Mouse (Mus musculus) thymus, adult 2 months (tissue): ENCODE measurements at regions not wholly inside any gene's neighbourhood (a gene's known extent, or its start where the extent isn't known, plus 50 kb on each side); places are given as distances from the start of the nearest gene placed in this dataset.

Source experiments
- CTCF ChIP-seq: fragments of 200-500 bp; IDR thresholded peaks from 2 replicates; pipeline ENCODE4 v1.5.1; 2012; ENCODE audit warnings: mild to moderate bottlenecking, control low read depth, low read length, moderate library complexity, borderline replicate concordance; ENCODE audit not compliant: control insufficient read depth, poor library complexity, insufficient read depth; ENCODE audit errors: extremely low read depth
- POLR2A ChIP-seq: fragments of 200-500 bp; IDR thresholded peaks from 2 replicates; pipeline ENCODE4 v1.6.1; 2012; ENCODE audit warnings: mild to moderate bottlenecking, low read length, control low read depth, moderate library complexity; ENCODE audit not compliant: control insufficient read depth, poor library complexity, insufficient read depth; ENCODE audit errors: extremely low read depth

DNA sequence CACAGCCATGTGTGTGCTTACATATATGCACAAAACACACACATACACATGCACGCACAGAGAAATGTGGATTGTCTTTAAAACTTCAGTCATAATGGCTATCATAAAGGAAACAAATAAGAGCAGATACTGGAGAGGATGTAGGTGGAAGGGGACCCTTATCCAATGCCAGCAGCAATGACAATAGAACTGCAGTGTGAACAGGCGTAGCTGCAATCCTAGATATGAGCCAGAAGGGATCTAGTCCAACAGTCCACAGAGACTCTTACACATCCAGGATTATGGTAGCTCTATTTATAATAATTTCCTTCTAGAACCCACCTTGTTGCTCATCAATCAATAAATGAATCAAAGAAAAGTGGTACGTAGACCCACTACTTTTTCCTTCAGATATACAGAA lies 245.5 kb upstream of the Gm10295 start:
- TF ChIP-seq CTCF (no peak), POLR2A (no peak)
